Mouse (Mus musculus): ENCODE data around the gene Nedd8. TPM values are rescaled to one million over a fixed set of nuclear protein-coding genes. Genes with fewer than 3 reads are reported as not detected.
A peak's percentile ranks its signal among the peaks of the same experiment; 100 is the strongest.

The Nedd8 gene
- polyA plus RNA-seq, 1 experiment from 2014 or later = 638 TPM

GRCm38 (mm10) chr14:55629312-55629711, 42.6 kb downstream of the Nedd8 start:
- 52% methylated on average over 5 of the region's 5 CpGs for WGBS
- H3K27ac ChIP-seq (replicated peaks) = no peak overlapping the region
- peak; percentile 55 for DNase-seq (ENCODE audit: low spot score)
- H3K9me3 ChIP-seq = no peaks in the 10 kb centered on the region
- peaks cover 100% of the 10 kb centered on the region for H3K36me3 ChIP-seq (replicated peaks)
- no peak overlapping the region for H3K4me3 ChIP-seq
- no peaks in the 10 kb centered on the region for H3K27me3 ChIP-seq (replicated peaks; ENCODE audit: low read depth, poor library complexity, severe bottlenecking)
- peaks cover 5% of the 10 kb centered on the region for H3K4me1 ChIP-seq

DNA sequence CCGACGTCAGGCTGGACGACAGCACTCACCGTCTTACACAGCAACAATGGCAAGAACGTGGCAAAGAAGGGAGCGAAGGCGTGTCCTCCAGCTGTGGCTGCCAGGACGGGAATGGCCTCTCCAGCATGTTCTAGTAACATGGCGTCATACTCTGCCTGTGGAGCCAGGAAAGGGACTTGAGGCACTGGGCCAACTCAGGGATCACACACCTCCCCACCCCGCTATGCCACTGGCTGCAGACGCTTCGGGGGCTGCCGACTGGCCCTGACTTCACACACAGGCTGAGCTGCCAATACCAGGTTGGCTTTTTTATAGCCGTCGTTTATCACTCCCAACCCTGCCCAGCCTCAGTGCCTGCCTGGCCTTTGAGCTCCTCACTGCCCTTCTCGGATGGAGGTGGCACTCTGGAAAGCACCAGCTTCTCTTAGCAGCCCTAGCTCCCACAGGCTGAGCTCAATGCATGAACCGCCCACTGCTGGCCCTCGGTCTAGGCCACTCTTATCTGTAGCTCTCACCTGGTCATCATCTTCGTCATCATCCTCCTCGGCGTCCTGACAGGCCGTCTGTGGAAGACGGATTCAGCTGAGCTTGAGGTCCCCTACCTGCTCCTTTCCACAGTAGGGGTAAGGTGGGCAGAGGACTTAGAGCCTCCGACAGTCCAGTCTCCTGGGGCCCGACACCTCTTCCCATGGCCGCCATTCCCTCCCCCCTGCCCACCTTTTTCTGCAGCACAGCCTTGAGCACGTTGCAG, 43.7 kb downstream of the Nedd8 start:
- Histone ChIP-seq H3K27me3 (replicated peaks; ENCODE audit: low read depth, poor library complexity, severe bottlenecking) (no peaks in the 10 kb centered on the region), H3K27ac (replicated peaks) (no peak overlapping the region), H3K4me1 (no peaks in the 10 kb centered on the region), H3K36me3 (replicated peaks) (peaks cover 100% of the 10 kb centered on the region), H3K9me3 (no peaks in the 10 kb centered on the region), H3K4me3 (no peak overlapping the region)
- WGBS = 91% methylated on average over 27 of the region's 27 CpGs
- no peak for DNase-seq (ENCODE audit: low spot score)

- peak overlapping the region; percentile 41 for H3K4me3 ChIP-seq
- peak; percentile 31 for DNase-seq (ENCODE audit: low spot score)
- H3K27ac ChIP-seq (replicated peaks) = no peak overlapping the region; the same call in 1 of the 2 replicates
- H3K4me1 ChIP-seq = peaks cover 20% of the 10 kb centered on the region; the same call in 1 of the 2 replicates
- 53% methylated on average over 22 of the region's 22 CpGs for WGBS
- peaks cover 11% of the 10 kb centered on the region for H3K36me3 ChIP-seq (replicated peaks)
- H3K27me3 ChIP-seq (replicated peaks; ENCODE audit: low read depth, poor library complexity, severe bottlenecking) = peaks cover 9% of the 10 kb centered on the region; the same call in 1 of the 2 replicates
- H3K9me3 ChIP-seq = no peaks in the 10 kb centered on the region
These were observed 53.3 kb downstream of the Nedd8 start for GRCm38 (mm10) chr14:55618486-55619195.

- WGBS = 23% methylated on average over 21 of the region's 21 CpGs
- Histone ChIP-seq H3K27me3 (replicated peaks; ENCODE audit: low read depth, poor library complexity, severe bottlenecking) (peaks cover 9% of the 10 kb centered on the region; the same call in 1 of the 2 replicates), H3K4me3 (peak within 1 kb of the TSS; percentile 41), H3K27ac (replicated peaks) (no peak within 1 kb of the TSS; the same call in 1 of the 2 replicates), H3K36me3 (replicated peaks) (0 out of 2 replicates have a peak, but pooled peaks cover 3% of the 10 kb centered on the region), H3K9me3 (no peaks in the 10 kb centered on the region), H3K4me1 (peaks cover 20% of the 10 kb centered on the region; the same call in 1 of the 2 replicates)
- peak; percentile 64 for DNase-seq (ENCODE audit: low spot score)
These were observed 54.1 kb downstream of the Nedd8 start, which contains the start of gene Rec8 for GRCm38 (mm10) chr14:55617822-55618221. Rec8 (plus strand) TSS chr14:55618037.

DNA sequence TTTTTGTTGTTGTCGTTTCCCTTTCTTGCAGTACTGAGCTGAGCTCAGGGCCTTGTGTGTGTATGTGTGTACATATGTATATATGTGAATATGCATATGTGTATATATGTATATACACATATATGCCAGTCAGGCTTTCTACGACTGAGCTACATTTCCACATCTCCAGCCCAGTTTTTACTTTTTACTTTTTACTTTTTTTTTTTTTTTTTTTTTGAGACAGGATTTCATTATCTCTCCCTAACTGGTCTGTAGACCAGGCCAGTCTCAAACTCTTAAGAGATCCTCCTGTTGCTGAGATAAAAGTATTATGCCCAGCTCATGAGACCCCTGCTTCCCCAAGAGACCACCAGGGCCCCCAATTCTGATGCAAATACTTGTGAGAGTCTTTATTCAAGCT, 55.1 kb downstream of the Nedd8 start:
- no peak overlapping the region for H3K4me3 ChIP-seq
- WGBS = 87% methylated on average over 2 of the region's 2 CpGs
- H3K9me3 ChIP-seq = no peaks in the 10 kb centered on the region
- no peak overlapping the region for H3K27ac ChIP-seq (replicated peaks)
- peaks cover 9% of the 10 kb centered on the region; the same call in 1 of the 2 replicates for H3K27me3 ChIP-seq (replicated peaks; ENCODE audit: low read depth, poor library complexity, severe bottlenecking)
- H3K36me3 ChIP-seq (replicated peaks) = no peaks in the 10 kb centered on the region
- no peak for DNase-seq (ENCODE audit: low spot score)
- peaks cover 20% of the 10 kb centered on the region; the same call in 1 of the 2 replicates for H3K4me1 ChIP-seq

GRCm38 (mm10) chr14:55615876-55616275, 56.0 kb downstream of the Nedd8 start:
- DNase-seq (ENCODE audit: low spot score) = no peak
- 33% methylated on average over 2 of the region's 2 CpGs for WGBS
- no peak overlapping the region for H3K27ac ChIP-seq (replicated peaks)
- H3K4me3 ChIP-seq = no peak overlapping the region
- peaks cover 20% of the 10 kb centered on the region; the same call in 1 of the 2 replicates for H3K4me1 ChIP-seq
- H3K9me3 ChIP-seq = no peaks in the 10 kb centered on the region
- no peaks in the 10 kb centered on the region for H3K36me3 ChIP-seq (replicated peaks)
- H3K27me3 ChIP-seq (replicated peaks; ENCODE audit: low read depth, poor library complexity, severe bottlenecking) = peaks cover 9% of the 10 kb centered on the region; the same call in 1 of the 2 replicates

DNA sequence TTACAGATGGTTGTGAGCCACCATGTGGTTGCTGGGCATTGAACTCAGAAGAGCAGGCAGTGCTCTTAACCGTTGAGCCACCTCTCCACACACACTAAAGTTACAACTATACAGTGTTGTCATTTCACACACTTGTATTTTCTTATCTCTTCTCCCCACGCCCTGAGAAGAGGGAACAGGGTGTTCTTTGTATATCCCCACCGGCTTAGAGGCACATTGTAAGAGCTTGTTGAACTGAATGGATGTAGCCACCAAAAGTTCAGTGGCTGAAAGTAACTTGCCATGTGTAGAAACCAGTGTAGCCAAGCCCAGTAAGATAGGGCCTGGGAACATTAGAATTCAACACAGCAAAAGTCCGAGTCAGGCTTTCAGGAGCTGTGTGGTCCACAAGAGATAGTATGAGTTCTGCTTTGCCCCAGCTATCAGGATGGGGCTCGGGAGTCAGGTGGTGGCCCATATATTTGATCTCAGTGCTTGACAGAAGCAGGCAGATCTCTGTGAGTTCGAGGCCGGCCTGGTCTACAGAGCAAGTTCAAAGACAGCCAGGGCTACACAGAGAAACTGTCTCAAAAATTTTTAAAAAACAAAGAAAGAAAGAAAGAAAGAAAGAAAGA, 57.3 kb downstream of the Nedd8 start:
- no peak for DNase-seq (ENCODE audit: low spot score)
- Histone ChIP-seq H3K27ac (replicated peaks) (no peak overlapping the region), H3K9me3 (no peaks in the 10 kb centered on the region), H3K27me3 (replicated peaks; ENCODE audit: low read depth, poor library complexity, severe bottlenecking) (peaks cover 6% of the 10 kb centered on the region; the same call in 1 of the 2 replicates), H3K36me3 (replicated peaks) (peaks cover 7% of the 10 kb centered on the region), H3K4me1 (peaks cover 20% of the 10 kb centered on the region; the same call in 1 of the 2 replicates), H3K4me3 (no peak overlapping the region)
- WGBS = 80% methylated on average over 7 of the region's 7 CpGs

DNA sequence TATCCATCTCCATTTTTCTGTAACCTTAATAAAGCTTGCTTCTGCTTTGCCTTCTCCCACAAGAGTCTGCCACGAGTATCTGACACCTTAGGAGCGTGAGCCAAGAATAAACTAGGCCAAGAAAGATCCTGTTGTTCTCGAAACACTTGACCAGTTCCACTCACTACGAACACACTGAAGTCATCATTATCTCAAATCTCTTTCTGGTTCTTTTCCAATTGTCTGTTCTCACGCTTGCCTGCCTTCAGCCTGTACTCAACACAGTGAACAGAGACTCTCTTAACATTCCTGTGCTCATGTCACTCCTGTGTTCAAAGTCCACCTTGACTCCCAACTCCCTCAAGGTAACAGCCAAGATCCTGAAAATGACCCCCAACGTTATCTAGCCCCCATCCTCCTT, 58.6 kb downstream of the Nedd8 start:
- Histone ChIP-seq H3K9me3 (no peaks in the 10 kb centered on the region), H3K27me3 (replicated peaks; ENCODE audit: low read depth, poor library complexity, severe bottlenecking) (no peaks in the 10 kb centered on the region), H3K4me1 (peaks cover 12% of the 10 kb centered on the region; the same call in 1 of the 2 replicates), H3K27ac (replicated peaks) (no peak overlapping the region), H3K36me3 (replicated peaks) (peaks cover 20% of the 10 kb centered on the region), H3K4me3 (no peak overlapping the region)
- WGBS = 76% methylated on average over 6 of the region's 6 CpGs
- no peak for DNase-seq (ENCODE audit: low spot score)

Other genes with a start within 250 kb of the Nedd8 start
- gene Dhrs4, start 193.4 kb downstream of the Nedd8 start, polyA plus RNA-seq (2016; fragmentation: Nextera tagmentation; extraction: Ambion mirVana) = 77.3 and 88.4 TPM in 2 replicates
- 3.4 and 3.5 TPM in 2 replicates for gene Carmil3, start 181.5 kb downstream of the Nedd8 start, polyA plus RNA-seq (2016; fragmentation: Nextera tagmentation; extraction: Ambion mirVana)
- 0.59 and 0.64 TPM in 2 replicates for gene Cpne6, start 161.7 kb downstream of the Nedd8 start, polyA plus RNA-seq (2016; fragmentation: Nextera tagmentation; extraction: Ambion mirVana)
- 0.05 TPM in 1 of 2 replicates, not detected in the other for gene Nrl, start 147.1 kb downstream of the Nedd8 start, polyA plus RNA-seq (2016; fragmentation: Nextera tagmentation; extraction: Ambion mirVana)
- 20.7 and 23.6 TPM in 2 replicates for gene Pck2, start 131.9 kb downstream of the Nedd8 start, polyA plus RNA-seq (2016; fragmentation: Nextera tagmentation; extraction: Ambion mirVana)
- gene Dcaf11, start 112.1 kb downstream of the Nedd8 start, polyA plus RNA-seq (2016; fragmentation: Nextera tagmentation; extraction: Ambion mirVana) = 65.9 and 74.1 TPM in 2 replicates
- not detected in 2 replicates for gene A730061H03Rik, start 111.7 kb downstream of the Nedd8 start, polyA plus RNA-seq (2016; fragmentation: Nextera tagmentation; extraction: Ambion mirVana)
- 0.62 and 1.1 TPM in 2 replicates for gene Fitm1, start 96.5 kb downstream of the Nedd8 start, polyA plus RNA-seq (2016; fragmentation: Nextera tagmentation; extraction: Ambion mirVana)
- 105 and 108 TPM in 2 replicates for gene Psme1, start 94.0 kb downstream of the Nedd8 start, polyA plus RNA-seq (2016; fragmentation: Nextera tagmentation; extraction: Ambion mirVana)
- gene Emc9, start 86.8 kb downstream of the Nedd8 start, polyA plus RNA-seq (2016; fragmentation: Nextera tagmentation; extraction: Ambion mirVana) = 6.0 and 6.6 TPM in 2 replicates
- gene Psme2, start 81.0 kb downstream of the Nedd8 start, polyA plus RNA-seq (2016; fragmentation: Nextera tagmentation; extraction: Ambion mirVana) = 173 and 186 TPM in 2 replicates
- 18.6 and 21.4 TPM in 2 replicates for gene Rnf31, start 80.4 kb downstream of the Nedd8 start, polyA plus RNA-seq (2016; fragmentation: Nextera tagmentation; extraction: Ambion mirVana)
- gene Irf9, start 68.6 kb downstream of the Nedd8 start, polyA plus RNA-seq (2016; fragmentation: Nextera tagmentation; extraction: Ambion mirVana) = 7.2 and 8.0 TPM in 2 replicates
- 6.5 and 7.1 TPM in 2 replicates for gene Rec8, start 54.1 kb downstream of the Nedd8 start, polyA plus RNA-seq (2016; fragmentation: Nextera tagmentation; extraction: Ambion mirVana)
- 118 and 126 TPM in 2 replicates for gene Ipo4, start 36.2 kb downstream of the Nedd8 start, polyA plus RNA-seq (2016; fragmentation: Nextera tagmentation; extraction: Ambion mirVana)
- 0.89 and 1.4 TPM in 2 replicates for gene Gm49378, start 34.2 kb downstream of the Nedd8 start, polyA plus RNA-seq (2016; fragmentation: Nextera tagmentation; extraction: Ambion mirVana)
- 78.3 and 79.3 TPM in 2 replicates for gene Tm9sf1, start 28.3 kb downstream of the Nedd8 start, polyA plus RNA-seq (2016; fragmentation: Nextera tagmentation; extraction: Ambion mirVana)
- gene Tssk4, start 21.9 kb downstream of the Nedd8 start, polyA plus RNA-seq (2016; fragmentation: Nextera tagmentation; extraction: Ambion mirVana) = 0.74 and 0.82 TPM in 2 replicates
- gene Mdp1, start 11.6 kb downstream of the Nedd8 start, polyA plus RNA-seq (2016; fragmentation: Nextera tagmentation; extraction: Ambion mirVana) = 62.1 and 66.3 TPM in 2 replicates
- 60.7 and 64.7 TPM in 2 replicates for gene Gmpr2, start 183 bp downstream of the Nedd8 start, polyA plus RNA-seq (2016; fragmentation: Nextera tagmentation; extraction: Ambion mirVana)
- gene Tinf2, start 9.7 kb upstream of the Nedd8 start, polyA plus RNA-seq (2016; fragmentation: Nextera tagmentation; extraction: Ambion mirVana) = 65.8 and 69.2 TPM in 2 replicates
- 0.70 and 0.90 TPM in 2 replicates for gene Tgm1, start 41.8 kb upstream of the Nedd8 start, polyA plus RNA-seq (2016; fragmentation: Nextera tagmentation; extraction: Ambion mirVana)
- gene Rabggta, start 50.1 kb upstream of the Nedd8 start, polyA plus RNA-seq (2016; fragmentation: Nextera tagmentation; extraction: Ambion mirVana) = 29.7 and 35.3 TPM in 2 replicates
- gene Dhrs1, start 73.6 kb upstream of the Nedd8 start, polyA plus RNA-seq (2016; fragmentation: Nextera tagmentation; extraction: Ambion mirVana) = 57.4 and 69.6 TPM in 2 replicates
- 59.1 and 64.5 TPM in 2 replicates for gene Nop9, start 73.6 kb upstream of the Nedd8 start, polyA plus RNA-seq (2016; fragmentation: Nextera tagmentation; extraction: Ambion mirVana)
- gene Cideb, start 86.3 kb upstream of the Nedd8 start, polyA plus RNA-seq (2016; fragmentation: Nextera tagmentation; extraction: Ambion mirVana) = 0.16 TPM in 1 of 2 replicates, not detected in the other
- 0.13 and 0.39 TPM in 2 replicates for gene Ltb4r2, start 89.3 kb upstream of the Nedd8 start, polyA plus RNA-seq (2016; fragmentation: Nextera tagmentation; extraction: Ambion mirVana)
- 0.10 and 0.35 TPM in 2 replicates for gene Ltb4r1, start 93.8 kb upstream of the Nedd8 start, polyA plus RNA-seq (2016; fragmentation: Nextera tagmentation; extraction: Ambion mirVana)
- 10.7 and 11.4 TPM in 2 replicates for gene Adcy4, start 112.0 kb upstream of the Nedd8 start, polyA plus RNA-seq (2016; fragmentation: Nextera tagmentation; extraction: Ambion mirVana)
- 21.4 and 24.1 TPM in 2 replicates for gene Ripk3, start 116.7 kb upstream of the Nedd8 start, polyA plus RNA-seq (2016; fragmentation: Nextera tagmentation; extraction: Ambion mirVana)
- gene Nfatc4, start 151.0 kb upstream of the Nedd8 start, polyA plus RNA-seq (2016; fragmentation: Nextera tagmentation; extraction: Ambion mirVana) = 94.5 and 113 TPM in 2 replicates
- 36.0 and 38.1 TPM in 2 replicates for gene Nynrin, start 181.9 kb upstream of the Nedd8 start, polyA plus RNA-seq (2016; fragmentation: Nextera tagmentation; extraction: Ambion mirVana)
- 0.09 and 0.15 TPM in 2 replicates for gene Cbln3, start 212.3 kb upstream of the Nedd8 start, polyA plus RNA-seq (2016; fragmentation: Nextera tagmentation; extraction: Ambion mirVana)
- 31.0 and 33.0 TPM in 2 replicates for gene Khnyn, start 212.8 kb upstream of the Nedd8 start, polyA plus RNA-seq (2016; fragmentation: Nextera tagmentation; extraction: Ambion mirVana)
- 45.5 and 57.5 TPM in 2 replicates for gene Sdr39u1, start 228.2 kb upstream of the Nedd8 start, polyA plus RNA-seq (2016; fragmentation: Nextera tagmentation; extraction: Ambion mirVana)